18 mouse cellular contexts compared by ENCODE assay signal in the genomic region with DNA sequence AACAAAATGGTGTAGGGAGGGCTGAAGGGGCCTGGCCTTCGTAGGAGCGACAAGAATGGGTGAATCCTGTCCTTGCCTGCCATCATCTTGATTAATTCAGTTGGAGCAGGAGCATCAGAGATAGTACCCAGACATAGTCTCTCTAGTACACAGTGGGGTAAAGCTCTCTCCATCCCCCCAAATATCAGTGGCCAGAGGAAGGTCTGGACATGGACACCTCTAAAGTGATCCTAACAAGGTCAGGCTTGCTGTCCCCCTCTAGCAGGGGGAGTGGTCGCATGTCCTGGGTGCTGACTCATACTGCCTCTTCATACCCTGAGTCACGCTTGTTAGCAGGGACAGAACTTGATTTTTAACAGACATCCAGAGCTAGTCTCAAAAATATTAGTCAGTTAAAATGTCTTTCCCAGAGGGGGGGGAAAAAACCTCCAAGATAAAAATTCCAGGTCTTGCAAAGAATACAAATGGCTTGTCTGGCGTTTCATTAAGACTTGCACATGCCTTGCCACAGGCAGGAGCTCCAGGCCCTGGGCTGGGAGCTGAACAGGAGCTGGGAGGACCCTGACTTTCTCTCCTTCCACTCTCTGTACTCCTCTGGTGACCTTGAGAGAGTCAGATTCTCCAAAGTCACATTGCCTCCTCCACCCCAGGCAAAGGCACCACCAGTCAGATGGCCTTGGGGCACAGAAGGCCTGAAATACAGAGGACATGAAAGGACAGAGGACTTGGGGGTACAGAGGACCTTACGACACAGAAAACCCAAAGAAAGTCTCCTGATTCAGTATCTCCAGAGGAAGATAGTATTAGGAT.
DNase-seq lines count a peak whose midpoint lies in the region; ATAC-seq lines count a peak whose summit lies in the region.
"Had no signal": no experiment of that assay in that cellular context is flagged by ENCODE, and none has a peak within 500 bp of the region (broad histone marks: within the 10 kb centered on the region; RNA-seq: fewer than 3 reads in every experiment).

No protein-coding gene starts in this region.

- no peak for ATAC-seq in megakaryocyte-erythroid progenitor cell, adult 5-6 weeks (replicated peaks; ENCODE audit: low FRiP score, low TSS enrichment, poor library complexity, severe bottlenecking)
- ATAC-seq in activated CD4-positive, CD25-positive, alpha-beta regulatory T cell, adult 4 months, result no peak
- ATAC-seq: CD4-positive, CD25-positive, alpha-beta regulatory T cell, adult 4 months; forebrain, embryonic 13.5 days; forebrain, embryonic 15.5 days; forebrain, postnatal 0 days had no signal

- DNase-seq in adrenal gland, adult (ENCODE audit: inconsistent age in 2 of 2, low spot score in 1 of 2), result peak; percentile 69 to 91
- DNase-seq in adrenal gland, postnatal 4 days (ENCODE audit: low spot score in 2 of 2), result no peak
- DNase-seq in adrenal gland, adult 8-10 months, result peak; percentile 47
- peak; percentile 36 for DNase-seq in adrenal gland, postnatal 14 days
- DNase-seq in adrenal gland, postnatal 36 days, result peak; percentile 34 to 53
- DNase-seq in left cerebral cortex, adult 8-10 months (ENCODE audit: low spot score in 2 of 2), result no peak
- DNase-seq: B cell, adult 2 months; cerebellum, adult 11-12 months; cerebellum, adult 2 months; cerebellum, adult 9-10 months; cerebellum, postnatal 10 days; cerebellum, postnatal 25 days; forebrain, postnatal 0 days had no signal

Comparison
In these comparisons a context has a peak if more than half of its experiments do, and no peak if none do; other contexts are left out.
1. DNase-seq: peak in adrenal gland, adult (2 of 2), adrenal gland, adult 8-10 months (single experiment), adrenal gland, postnatal 14 days (single experiment) and adrenal gland, postnatal 36 days (2 of 2); none in adrenal gland, postnatal 4 days (0 of 2) and left cerebral cortex, adult 8-10 months (0 of 2).